Mouse (Mus musculus) heart, embryonic 11.5 days (tissue): Measurements from ENCODE around the gene Gm21974. TPM values are rescaled to one million over a fixed set of nuclear protein-coding genes. Genes with fewer than 3 reads are reported as not detected.

Experiments used
- ATAC-seq: fragments of 200-750 bp; cut with Nextera tagmentation; replicated peaks from 2 replicates; pipeline ENCODE4 v1.8.0; 2017; ENCODE audit warnings: moderate library complexity; ENCODE audit not compliant: insufficient number of reproducible peaks, low FRiP score, low TSS enrichment
- H3K27ac ChIP-seq: fragments of 300-500 bp; sonication (generic); 2 replicates; pipeline ENCODE4 v1.5.1; 2014; ENCODE audit warnings: mild to moderate bottlenecking, low read depth, low read length
- H3K27me3 ChIP-seq: fragments of 300-500 bp; sonication (generic); 2 replicates; pipeline ENCODE4 v1.6.1; 2014; ENCODE audit warnings: mild to moderate bottlenecking, low read length, mixed read lengths; ENCODE audit not compliant: control insufficient read depth, insufficient read depth
- H3K36me3 ChIP-seq: fragments of 300-500 bp; sonication (generic); 2 replicates; pipeline ENCODE4 v1.6.1; 2014; ENCODE audit warnings: mild to moderate bottlenecking, low read length, moderate library complexity, mixed read lengths; ENCODE audit not compliant: control insufficient read depth, insufficient read depth
- H3K4me1 ChIP-seq: fragments of 300-500 bp; sonication (generic); 2 replicates; pipeline ENCODE4 v1.6.1; 2014; ENCODE audit warnings: low read length; ENCODE audit not compliant: control insufficient read depth, insufficient read depth
- H3K4me2 ChIP-seq: fragments of 300-500 bp; sonication (generic); 2 replicates; pipeline ENCODE4 v1.6.1; 2014; ENCODE audit warnings: mild to moderate bottlenecking, moderate library complexity
- H3K4me3 ChIP-seq: fragments of 300-500 bp; sonication (generic); 2 replicates; pipeline ENCODE4 v1.5.1; 2014; ENCODE audit warnings: low read depth, low read length
- H3K9ac ChIP-seq: fragments of 300-500 bp; sonication (generic); 2 replicates; pipeline ENCODE4 v1.6.1; 2014; ENCODE audit warnings: mild to moderate bottlenecking, low read depth, low read length, moderate library complexity
- H3K9me3 ChIP-seq: fragments of 300-500 bp; sonication (generic); replicated peaks from 2 replicates; pipeline ENCODE4 v1.6.1; 2016; ENCODE audit warnings: low read length; ENCODE audit not compliant: control insufficient read depth
- WGBS: fragments of 180-500 bp; shearing (Covaris S2); extraction: QIAGEN DNeasy Blood & Tissue Kit; methylation state at CpG from one replicate; pipeline ENCODE4 v1.1.7; 2014; ENCODE audit not compliant: insufficient replicate concordance; 5-methylcytosine and 5-hydroxymethylcytosine counted together
- polyA plus RNA-seq: library from polyadenylated mRNA; unstranded; fragments of >200 nt; fragmentation: Nextera tagmentation; extraction: Ambion mirVana; gene quantifications from 2 replicates; pipeline ENCODE4 v1.2.1, GENCODE M21; 2014

Gene Gm21974
- polyA plus RNA-seq, 1 experiment from 2014 or later: not detected

- peaks cover 24% of the 10 kb centered on the region for H3K36me3 ChIP-seq
- no peak for ATAC-seq
- no peaks in the 10 kb centered on the region for H3K27me3 ChIP-seq
- no peak overlapping the region for H3K27ac ChIP-seq
- H3K9ac ChIP-seq: no peak overlapping the region
- 95% methylated on average over 18 of the region's 18 CpGs for WGBS
- no peaks in the 10 kb centered on the region for H3K4me1 ChIP-seq
- H3K4me3 ChIP-seq: no peak overlapping the region
- H3K9me3 ChIP-seq: no peaks in the 10 kb centered on the region
- H3K4me2 ChIP-seq: no peak overlapping the region
Observed at GRCm38 (mm10) chr7:127867641-127868040, 27.6 kb downstream of the Gm21974 start.

GRCm38 (mm10) chr7:127866434-127866833 is 28.8 kb downstream of the Gm21974 start:
- Histone ChIP-seq H3K36me3 (peaks cover 24% of the 10 kb centered on the region), H3K9me3 (no peaks in the 10 kb centered on the region), H3K9ac (no peak overlapping the region), H3K27ac (no peak overlapping the region), H3K4me3 (no peak overlapping the region), H3K4me2 (no peak overlapping the region), H3K4me1 (no peaks in the 10 kb centered on the region), H3K27me3 (no peaks in the 10 kb centered on the region)
- WGBS: 91% methylated on average over 12 of the region's 12 CpGs
- ATAC-seq: no peak

GRCm38 (mm10) chr7:127858258-127858657 is 37.0 kb downstream of the Gm21974 start:
- Histone ChIP-seq H3K4me1 (no peaks in the 10 kb centered on the region), H3K27me3 (no peaks in the 10 kb centered on the region), H3K36me3 (no peaks in the 10 kb centered on the region), H3K27ac (no peak overlapping the region), H3K4me3 (no peak overlapping the region), H3K4me2 (no peak overlapping the region), H3K9ac (no peak overlapping the region), H3K9me3 (no peaks in the 10 kb centered on the region)
- no peak for ATAC-seq
- 81% methylated on average over 6 of the region's 6 CpGs for WGBS

GRCm38 (mm10) chr7:127850906-127851305 is 44.3 kb downstream of the Gm21974 start:
- H3K9ac ChIP-seq: no peak overlapping the region
- H3K27me3 ChIP-seq: no peaks in the 10 kb centered on the region
- no peak overlapping the region for H3K4me3 ChIP-seq
- H3K27ac ChIP-seq: no peak overlapping the region
- ATAC-seq: no peak
- H3K36me3 ChIP-seq: peaks cover 6% of the 10 kb centered on the region
- H3K4me2 ChIP-seq: no peak overlapping the region
- WGBS: 64% methylated on average over 5 of the region's 5 CpGs
- H3K9me3 ChIP-seq: no peaks in the 10 kb centered on the region
- no peaks in the 10 kb centered on the region; the same call in 1 of the 2 replicates for H3K4me1 ChIP-seq

GRCm38 (mm10) chr7:127849973-127850875 is 45.0 kb downstream of the Gm21974 start:
- 71% methylated on average over 6 of the region's 6 CpGs for WGBS
- H3K27ac ChIP-seq: no peak overlapping the region
- no peaks in the 10 kb centered on the region for H3K9me3 ChIP-seq
- no peaks in the 10 kb centered on the region for H3K27me3 ChIP-seq
- H3K9ac ChIP-seq: no peak overlapping the region
- no peak for ATAC-seq
- H3K4me1 ChIP-seq: no peaks in the 10 kb centered on the region; the same call in 1 of the 2 replicates
- no peak overlapping the region for H3K4me2 ChIP-seq
- H3K36me3 ChIP-seq: peaks cover 6% of the 10 kb centered on the region
- no peak overlapping the region for H3K4me3 ChIP-seq

GRCm38 (mm10) chr7:127842001-127842718 is 53.1 kb downstream of the Gm21974 start:
- Histone ChIP-seq H3K36me3 (peaks cover 11% of the 10 kb centered on the region; the same call in 1 of the 2 replicates), H3K27ac (peak overlapping the region; percentile 86), H3K27me3 (no peaks in the 10 kb centered on the region), H3K4me3 (peak overlapping the region; percentile 91), H3K9ac (peak overlapping the region; percentile 84), H3K4me2 (peak overlapping the region; percentile 87), H3K4me1 (peaks cover 5% of the 10 kb centered on the region; the same call in 1 of the 2 replicates), H3K9me3 (no peaks in the 10 kb centered on the region)
- ATAC-seq: peak; percentile 64
- under 1% methylated on average over 40 of the region's 40 CpGs for WGBS

GRCm38 (mm10) chr7:127841340-127842000 is 53.8 kb downstream of the Gm21974 start:
- Histone ChIP-seq H3K4me1 (peaks cover 5% of the 10 kb centered on the region; the same call in 1 of the 2 replicates), H3K27ac (peak overlapping the region; percentile 86), H3K4me2 (peak overlapping the region; percentile 87), H3K36me3 (peaks cover 7% of the 10 kb centered on the region; the same call in 1 of the 2 replicates), H3K9ac (peak overlapping the region; percentile 84), H3K27me3 (no peaks in the 10 kb centered on the region), H3K9me3 (no peaks in the 10 kb centered on the region), H3K4me3 (peak overlapping the region; percentile 91)
- under 1% methylated on average over 46 of the region's 46 CpGs for WGBS
- ATAC-seq: peak; percentile 88

GRCm38 (mm10) chr7:127840886-127841285 is 54.4 kb downstream of the Gm21974 start:
- H3K27ac ChIP-seq: peak overlapping the region; percentile 86
- peak overlapping the region; percentile 73 for H3K9ac ChIP-seq
- peaks cover 5% of the 10 kb centered on the region; the same call in 1 of the 2 replicates for H3K4me1 ChIP-seq
- no peaks in the 10 kb centered on the region for H3K27me3 ChIP-seq
- no peaks in the 10 kb centered on the region for H3K9me3 ChIP-seq
- ATAC-seq: no peak
- peaks cover 5% of the 10 kb centered on the region; the same call in 1 of the 2 replicates for H3K36me3 ChIP-seq
- peak overlapping the region; percentile 87 for H3K4me2 ChIP-seq
- H3K4me3 ChIP-seq: peak overlapping the region; percentile 91
- WGBS: 6% methylated on average over 15 of the region's 15 CpGs
